Mouse (Mus musculus) ES-E14 (cell line): ENCODE data around the gene Gpr180. TPM values are rescaled to one million over a fixed set of nuclear protein-coding genes. Genes with fewer than 3 reads are reported as not detected.

Experiments used
- DNase-seq: peaks from one replicate; pipeline ENCODE4 v3.0.0-alpha.2; 2013; ENCODE audit warnings: low read depth, low spot score
- H3K27ac ChIP-seq: 2 replicates; pipeline ENCODE4 v1.5.1; 2012; ENCODE audit warnings: low read depth, mild to moderate bottlenecking, low read length, moderate library complexity, mixed read lengths; ENCODE audit not compliant: poor library complexity, insufficient read depth, severe bottlenecking
- H3K36me3 ChIP-seq: 2 replicates; pipeline ENCODE4 v1.6.1; 2012; ENCODE audit warnings: mild to moderate bottlenecking, low read length, moderate library complexity, mixed read lengths; ENCODE audit not compliant: control insufficient read depth, poor library complexity, insufficient read depth, severe bottlenecking
- H3K4me1 ChIP-seq, 2 experiments: fragments of 150-350 bp in 1 of 2; sonication (generic) in 1 of 2; 2 replicates each; pipeline ENCODE4 v1.6.1; 2012; ENCODE audit warnings: low read length in 2 of 2, mild to moderate bottlenecking in 1 of 2, mixed read lengths in 1 of 2; ENCODE audit not compliant: control insufficient read depth in 2 of 2, insufficient read depth in 2 of 2, poor library complexity in 1 of 2
- H3K4me3 ChIP-seq, 2 experiments: fragments of 150-350 bp in 1 of 2; sonication (generic) in 1 of 2; 2 replicates each; pipeline ENCODE4 v1.5.1; 2012; ENCODE audit warnings: low read length in 2 of 2, low read depth in 1 of 2, mild to moderate bottlenecking in 1 of 2, mixed read lengths in 1 of 2; ENCODE audit not compliant: insufficient read depth in 1 of 2, poor library complexity in 1 of 2, severe bottlenecking in 1 of 2
- H3K9ac ChIP-seq: 2 replicates; pipeline ENCODE4 v1.6.1; 2012; ENCODE audit warnings: low read depth, mild to moderate bottlenecking, low read length, mixed read lengths; ENCODE audit not compliant: poor library complexity, insufficient read depth, severe bottlenecking
- H3K9me3 ChIP-seq: fragments of 150-350 bp; sonication (generic); 2 replicates; pipeline ENCODE4 v1.6.1; 2012; ENCODE audit warnings: low read depth, mild to moderate bottlenecking, low read length; ENCODE audit not compliant: control insufficient read depth, insufficient read depth
- CHD2 ChIP-seq: IDR thresholded peaks from 2 replicates; pipeline ENCODE4 v1.6.1; 2014; ENCODE audit warnings: mild to moderate bottlenecking, low read depth, low read length, inconsistent platforms
- HCFC1 ChIP-seq: IDR thresholded peaks from 2 replicates; pipeline ENCODE4 v1.6.1; 2012; ENCODE audit warnings: low read length, inconsistent platforms, borderline replicate concordance; ENCODE audit not compliant: insufficient read depth
- MAFK ChIP-seq: IDR thresholded peaks from 2 replicates; pipeline ENCODE4 v1.6.1; 2014; ENCODE audit warnings: mild to moderate bottlenecking, low read depth, low read length, inconsistent platforms; ENCODE audit not compliant: insufficient read depth
- ZC3H11A ChIP-seq: IDR thresholded peaks from 2 replicates; pipeline ENCODE4 v1.6.1; 2012; ENCODE audit warnings: low read depth, mild to moderate bottlenecking, inconsistent platforms, low read length, borderline replicate concordance
- ZNF384 ChIP-seq: IDR thresholded peaks from 2 replicates; pipeline ENCODE4 v1.6.1; 2012; ENCODE audit warnings: low read depth, low read length, inconsistent platforms
- in situ Hi-C, 2 experiments: fragments of 600-800 bp; cut with MboI; formaldehyde crosslinking; loops; one replicate each; pipeline ENCODE4 v1.15.1; 2025; ENCODE audit warnings: low sequenced_read_pairs in 2 of 2, inconsistent platforms in 1 of 2; ENCODE audit not compliant: unreplicated experiment in 2 of 2
- total RNA-seq: library from RNA; depleted of rRNA; stranded (reverse); fragments of 300-350 nt; gene quantifications from 2 replicates; pipeline ENCODE4 v1.2.3, GENCODE M21; 2012

Gene Gpr180
- total RNA-seq, 1 experiment = 18.2 TPM

GRCm38 (mm10) chr14:118193663-118194062 lies 56.7 kb downstream of the Gpr180 start:
- H3K4me3 ChIP-seq = no peak overlapping the region
- H3K27ac ChIP-seq = no peak overlapping the region
- TF ChIP-seq HCFC1 = no peak
- TF ChIP-seq CHD2 = no peak
- no peak for DNase-seq
- H3K9me3 ChIP-seq = no peaks in the 10 kb centered on the region
- no peaks in the 10 kb centered on the region for H3K36me3 ChIP-seq
- no peak overlapping the region for H3K9ac ChIP-seq
- in situ Hi-C loops = no loop called here
- no peaks in the 10 kb centered on the region for H3K4me1 ChIP-seq

DNA sequence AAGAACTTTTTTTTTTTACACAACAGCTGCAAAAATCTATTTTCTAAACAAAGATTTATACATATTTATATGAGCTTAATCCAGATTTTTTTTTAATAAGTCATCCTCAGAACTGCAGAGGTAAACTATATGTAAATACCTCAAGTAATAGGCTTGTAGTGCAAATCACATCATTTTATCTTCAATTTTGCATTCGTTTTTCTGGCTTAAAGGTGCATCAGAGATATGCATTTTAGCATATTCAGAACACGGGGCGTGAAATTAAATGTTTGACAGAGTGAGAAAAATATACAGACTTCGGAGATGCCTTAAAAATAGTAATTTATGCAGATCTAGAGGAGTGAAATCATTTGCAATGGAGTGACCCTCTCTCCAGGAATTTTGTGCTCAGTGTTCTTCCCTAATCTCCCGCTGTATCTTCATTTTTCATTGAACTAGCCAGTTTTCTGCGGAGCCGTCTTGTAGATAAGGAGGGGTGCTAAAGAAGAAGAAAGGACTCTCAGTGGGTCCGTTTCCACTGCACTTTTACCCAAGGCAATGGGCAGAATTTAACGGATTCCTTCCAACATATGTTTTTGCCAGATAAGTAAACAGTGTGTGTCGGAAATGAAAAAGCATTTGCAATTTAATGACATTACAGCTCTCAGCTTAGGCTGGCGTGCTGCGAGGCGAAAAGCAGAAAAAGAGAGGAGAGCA lies 57.4 kb downstream of the Gpr180 start:
- H3K4me3 ChIP-seq = no peak overlapping the region
- in situ Hi-C loops = no loop called here
- no peak for TF ChIP-seq ZC3H11A
- no peak for TF ChIP-seq ZNF384
- no peak for TF ChIP-seq MAFK
- no peak for TF ChIP-seq HCFC1
- no peak for TF ChIP-seq CHD2
- no peaks in the 10 kb centered on the region for H3K9me3 ChIP-seq
- no peaks in the 10 kb centered on the region for H3K36me3 ChIP-seq
- DNase-seq = no peak
- no peaks in the 10 kb centered on the region for H3K4me1 ChIP-seq
- H3K27ac ChIP-seq = no peak overlapping the region
- H3K9ac ChIP-seq = no peak overlapping the region

GRCm38 (mm10) chr14:118197063-118197462 lies 60.1 kb downstream of the Gpr180 start:
- Histone ChIP-seq H3K4me3 (no peak overlapping the region), H3K27ac (no peak overlapping the region), H3K9me3 (no peaks in the 10 kb centered on the region), H3K9ac (no peak overlapping the region), H3K4me1 (0 out of 4 replicates have a peak, but pooled peaks cover 0 to 2% of the 10 kb centered on the region in 2 experiments), H3K36me3 (no peaks in the 10 kb centered on the region)
- in situ Hi-C loops = no loop called here
- no peak for DNase-seq
- TF ChIP-seq CHD2 (no peak), MAFK (no peak), HCFC1 (no peak), ZC3H11A (no peak), ZNF384 (no peak)

DNA sequence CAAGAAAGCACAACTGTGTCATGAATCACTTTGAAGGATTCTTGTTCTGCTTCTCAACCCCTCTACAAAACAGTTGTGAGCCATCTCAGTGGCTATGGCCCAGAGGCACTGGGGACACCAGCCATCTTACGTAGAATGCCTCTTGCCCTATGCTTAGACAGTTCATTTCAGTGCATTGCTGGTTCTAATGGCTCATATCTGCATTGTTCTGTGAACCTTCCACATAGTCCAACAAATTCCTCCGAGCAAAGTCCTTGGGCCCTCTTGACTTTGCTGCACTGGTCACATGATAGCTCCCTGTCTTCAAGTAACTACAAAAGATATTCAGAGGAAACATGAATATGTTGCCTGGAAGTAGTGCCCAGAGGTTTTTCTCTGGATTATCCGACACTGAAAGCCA lies 63.8 kb downstream of the Gpr180 start:
- H3K9ac ChIP-seq = no peak overlapping the region
- H3K36me3 ChIP-seq = no peaks in the 10 kb centered on the region
- no peak overlapping the region for H3K4me3 ChIP-seq
- H3K9me3 ChIP-seq = no peaks in the 10 kb centered on the region
- H3K27ac ChIP-seq = no peak overlapping the region
- 0 out of 4 replicates have a peak, but pooled peaks cover 0 to 4% of the 10 kb centered on the region in 2 experiments for H3K4me1 ChIP-seq
- in situ Hi-C loops = loop anchor here (25.0 kb wide), 3 partner anchors 287 to 612 kb away; no protein-coding TSS in a partner anchor
- no peak for TF ChIP-seq CHD2
- no peak for DNase-seq

DNA sequence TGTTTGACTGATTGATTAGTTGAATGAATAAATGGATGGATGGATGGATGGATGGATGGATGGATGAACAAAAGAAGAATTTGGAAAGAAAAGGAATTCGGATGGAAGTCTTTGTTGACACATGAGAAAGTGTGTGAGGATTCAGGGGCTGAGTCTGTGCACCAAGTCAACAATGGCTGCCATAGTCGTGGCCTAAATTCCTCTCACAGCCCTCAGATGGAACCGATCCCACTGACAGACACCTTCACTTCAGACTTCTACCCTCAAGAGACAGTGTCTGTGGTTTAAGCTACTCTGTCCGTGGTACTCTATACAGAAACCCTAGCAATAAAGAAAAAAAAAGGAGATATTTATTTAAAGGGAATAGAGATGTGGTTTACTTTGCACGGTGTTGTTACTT lies 65.0 kb downstream of the Gpr180 start:
- no peak for TF ChIP-seq ZNF384
- TF ChIP-seq MAFK = no peak
- TF ChIP-seq ZC3H11A = no peak
- TF ChIP-seq CHD2 = no peak
- TF ChIP-seq HCFC1 = no peak
- Histone ChIP-seq H3K4me3 (no peak overlapping the region), H3K9ac (no peak overlapping the region), H3K27ac (no peak overlapping the region), H3K36me3 (no peaks in the 10 kb centered on the region), H3K4me1 (0 out of 4 replicates have a peak, but pooled peaks cover 0 to 4% of the 10 kb centered on the region in 2 experiments), H3K9me3 (no peaks in the 10 kb centered on the region)
- in situ Hi-C loops = loop anchor here (25.0 kb wide), 3 partner anchors 285 to 610 kb away; no protein-coding TSS in a partner anchor
- no peak for DNase-seq
